ENCODE assay signal across 8 mouse cellular contexts in the genomic region with DNA sequence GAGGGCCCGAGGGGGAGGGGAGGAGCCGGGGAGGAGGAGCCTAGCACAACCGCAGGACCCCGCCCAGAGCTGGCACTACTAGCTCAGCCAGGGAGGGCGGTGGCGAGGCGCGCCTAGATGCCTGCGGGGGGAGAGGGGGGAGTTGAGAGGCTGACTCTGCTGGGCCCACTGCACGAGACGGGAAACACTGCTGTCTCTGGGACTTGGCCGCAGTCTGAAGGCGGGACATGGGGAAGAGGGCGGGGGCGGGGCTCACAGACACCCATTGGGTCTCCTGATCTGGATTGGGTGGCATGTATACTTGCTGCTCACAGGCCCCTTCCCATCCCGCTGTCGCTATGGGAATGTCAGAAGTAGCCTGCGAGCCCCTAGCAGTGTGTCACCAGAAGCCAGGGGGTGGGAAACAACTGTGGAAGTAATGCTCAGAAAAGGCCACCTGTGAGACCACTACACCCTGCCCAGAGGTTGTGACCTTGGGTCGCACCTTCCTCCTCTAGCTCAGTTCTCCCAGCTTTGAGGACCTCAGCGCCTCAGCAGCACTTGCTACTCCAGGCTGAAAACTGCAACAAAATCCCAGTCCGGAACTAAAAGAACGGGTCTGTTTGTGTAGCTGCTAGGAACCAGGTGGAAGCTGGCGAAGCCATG. TPM values are rescaled to one million over a fixed set of nuclear protein-coding genes. Genes with fewer than 3 reads are reported as not detected.
DNase-seq lines count a peak whose midpoint lies in the region; ATAC-seq and TF ChIP-seq lines count a peak whose summit lies in the region.

A gene (minus strand): TSS at position 216 of the 645 bp plus-strand sequence.

- TF ChIP-seq EP300 in CH12.LX (IDR thresholded peaks at IDR 0.05; ENCODE audit: low read length) = no peak
- TF ChIP-seq EP300 in heart, postnatal 0 days (IDR thresholded peaks at IDR 0.05; ENCODE audit: low read depth) = no peak

- H3K79me2 ChIP-seq in CH12.LX (replicated peaks; ENCODE audit: control insufficient read depth, extremely low read depth, insufficient read depth, poor library complexity, severe bottlenecking) = no peaks in the 10 kb centered on the region

- H3K9ac ChIP-seq in CH12.LX (ENCODE audit: insufficient read depth, low read depth) = peak within 1 kb of the TSS; percentile 70
- peak within 1 kb of the TSS; percentile 66 for H3K9ac ChIP-seq in forebrain, embryonic 12.5 days
- peak within 1 kb of the TSS; percentile 76 for H3K9ac ChIP-seq in heart, postnatal 0 days (replicated peaks; ENCODE audit: low read depth, low read length)
- peak within 1 kb of the TSS; percentile 84 for H3K9ac ChIP-seq in liver, embryonic 16.5 days (ENCODE audit: low read depth, low read length)
- H3K9ac ChIP-seq in neural tube, embryonic 13.5 days = peak within 1 kb of the TSS; percentile 75

- H3K4me2 ChIP-seq in CH12.LX (ENCODE audit: insufficient read depth, low read depth, poor library complexity, severe bottlenecking) = peak within 1 kb of the TSS; percentile 52
- peak within 1 kb of the TSS; percentile 61 for H3K4me2 ChIP-seq in forebrain, embryonic 12.5 days
- H3K4me2 ChIP-seq in heart, postnatal 0 days (ENCODE audit: low read depth, low read length) = peak within 1 kb of the TSS; percentile 73
- peak within 1 kb of the TSS; percentile 83 for H3K4me2 ChIP-seq in liver, embryonic 16.5 days (ENCODE audit: low read depth, low read length)
- H3K4me2 ChIP-seq in neural tube, embryonic 13.5 days = peak within 1 kb of the TSS; percentile 65

- TF ChIP-seq RAD21 in CH12.LX (IDR thresholded peaks at IDR 0.05; ENCODE audit: low read depth, low read length) = no peak

- 19% methylated on average over 21 of the region's 23 CpGs for WGBS in forebrain, embryonic 12.5 days
- WGBS in heart, postnatal 0 days = 14% methylated on average over 19 of the region's 23 CpGs
- WGBS in liver, embryonic 16.5 days (ENCODE audit: insufficient replicate concordance) = 15% methylated on average over 23 of the region's 23 CpGs
- 13% methylated on average over 23 of the region's 23 CpGs for WGBS in neural tube, embryonic 13.5 days

- peak; percentile 74 for DNase-seq in CH12.LX (ENCODE audit: extremely low read depth)
- peak; percentile 64 for DNase-seq in c-Kit-positive CD71-positive TER-119-negative erythroid progenitor cells, embryonic 14.5 days (ENCODE audit: low read depth)
- peak; percentile 84 for DNase-seq in heart, postnatal 0 days (ENCODE audit: low spot score)
- peak; percentile 88 to 93 for DNase-seq in kidney, postnatal 4 days

- H3K27ac ChIP-seq in CH12.LX (ENCODE audit: insufficient read depth, low read depth) = no peak within 1 kb of the TSS; the same call in 1 of the 2 replicates
- peak within 1 kb of the TSS; percentile 91 for H3K27ac ChIP-seq in forebrain, embryonic 12.5 days
- H3K27ac ChIP-seq in heart, postnatal 0 days (ENCODE audit: low read depth) = peak within 1 kb of the TSS; percentile 97
- peak within 1 kb of the TSS; percentile 82 for H3K27ac ChIP-seq in liver, embryonic 16.5 days (ENCODE audit: low read length)
- peak within 1 kb of the TSS; percentile 93 for H3K27ac ChIP-seq in neural tube, embryonic 13.5 days (replicated peaks)
- H3K27ac ChIP-seq in testis, adult 2 months (ENCODE audit: control insufficient read depth, insufficient read depth, low read depth, low read length) = peak within 1 kb of the TSS; percentile 83

- peak; percentile 96 for ATAC-seq in forebrain, embryonic 12.5 days (ENCODE audit: low FRiP score)
- peak; percentile 97 for ATAC-seq in heart, postnatal 0 days (ENCODE audit: insufficient read depth, low read depth)
- peak; percentile 98 for ATAC-seq in liver, embryonic 16.5 days (ENCODE audit: low read depth)
- ATAC-seq in neural tube, embryonic 13.5 days (ENCODE audit: low read depth) = peak; percentile 96

- in situ Hi-C loops in CH12.LX (cut with MboI; ENCODE audit: low pct_ligation_motif_present, low pct_unique_long_range_greater_than_20kb, low sequenced_read_pairs) = loop anchor here (10.0 kb wide), 1 partner anchor 68 kb away; no protein-coding TSS in a partner anchor

- dilution Hi-C loops in CH12.LX (cut with MboI; ENCODE audit: extremely low pct_ligation_motif_present, extremely low pct_unique_long_range_greater_than_20kb, low sequenced_read_pairs) = no loop called here

- no peaks in the 10 kb centered on the region for H3K36me3 ChIP-seq in CH12.LX (replicated peaks in 1 of 2; ENCODE audit: control insufficient read depth in 1 of 2, insufficient read depth in 1 of 2, low read length in 1 of 2)
- H3K36me3 ChIP-seq in forebrain, embryonic 12.5 days (replicated peaks) = no peaks in the 10 kb centered on the region
- H3K36me3 ChIP-seq in heart, postnatal 0 days (replicated peaks; ENCODE audit: control insufficient read depth, insufficient read depth, low read length) = no peaks in the 10 kb centered on the region
- no peaks in the 10 kb centered on the region for H3K36me3 ChIP-seq in liver, embryonic 16.5 days (ENCODE audit: control insufficient read depth, insufficient read depth)
- H3K36me3 ChIP-seq in neural tube, embryonic 13.5 days = no peaks in the 10 kb centered on the region
- H3K36me3 ChIP-seq in testis, adult 2 months (ENCODE audit: control insufficient read depth, insufficient read depth, low read length) = no peaks in the 10 kb centered on the region

- peaks cover 4 to 29% of the 10 kb centered on the region in 2 experiments; a peak in 3 of 4 replicates for H3K4me1 ChIP-seq in CH12.LX (ENCODE audit: control insufficient read depth in 1 of 2, insufficient read depth in 2 of 2)
- peaks cover 11% of the 10 kb centered on the region; the same call in 1 of the 2 replicates for H3K4me1 ChIP-seq in forebrain, embryonic 12.5 days
- H3K4me1 ChIP-seq in heart, postnatal 0 days (ENCODE audit: control insufficient read depth, insufficient read depth) = no peaks in the 10 kb centered on the region
- H3K4me1 ChIP-seq in liver, embryonic 16.5 days (ENCODE audit: control insufficient read depth, low read depth, low read length) = peaks cover 9% of the 10 kb centered on the region
- peaks cover 30% of the 10 kb centered on the region for H3K4me1 ChIP-seq in neural tube, embryonic 13.5 days (replicated peaks)
- H3K4me1 ChIP-seq in testis, adult 2 months (ENCODE audit: control insufficient read depth, insufficient read depth, low read length) = peaks cover 4% of the 10 kb centered on the region

- H3K9me3 ChIP-seq in CH12.LX (replicated peaks; ENCODE audit: low read length) = no peaks in the 10 kb centered on the region
- no peaks in the 10 kb centered on the region for H3K9me3 ChIP-seq in forebrain, embryonic 12.5 days
- H3K9me3 ChIP-seq in heart, postnatal 0 days (replicated peaks; ENCODE audit: control insufficient read depth, low read length) = no peaks in the 10 kb centered on the region
- no peaks in the 10 kb centered on the region for H3K9me3 ChIP-seq in liver, embryonic 16.5 days (replicated peaks; ENCODE audit: control insufficient read depth, low read length)
- H3K9me3 ChIP-seq in neural tube, embryonic 13.5 days = no peaks in the 10 kb centered on the region

- peak within 1 kb of the TSS; percentile 51 to 71 (median 55) for H3K4me3 ChIP-seq in CH12.LX (replicated peaks in 1 of 3; ENCODE audit: low read depth in 2 of 3, low read length in 2 of 3, poor library complexity in 1 of 3)
- peak within 1 kb of the TSS; percentile 53 for H3K4me3 ChIP-seq in forebrain, embryonic 12.5 days (replicated peaks)
- peak within 1 kb of the TSS; percentile 71 for H3K4me3 ChIP-seq in heart, postnatal 0 days (ENCODE audit: low read depth, low read length)
- H3K4me3 ChIP-seq in liver, embryonic 16.5 days (ENCODE audit: low read depth, low read length) = peak within 1 kb of the TSS; percentile 74
- peak within 1 kb of the TSS; percentile 52 for H3K4me3 ChIP-seq in neural tube, embryonic 13.5 days
- H3K4me3 ChIP-seq in testis, adult 2 months (ENCODE audit: control insufficient read depth, low read depth, low read length) = peak within 1 kb of the TSS; percentile 85

- no peaks in the 10 kb centered on the region for H3K27me3 ChIP-seq in CH12.LX (replicated peaks)
- H3K27me3 ChIP-seq in forebrain, embryonic 12.5 days = peaks cover 4% of the 10 kb centered on the region; the same call in 1 of the 2 replicates
- no peaks in the 10 kb centered on the region for H3K27me3 ChIP-seq in heart, postnatal 0 days (ENCODE audit: control insufficient read depth, insufficient read depth, low read length)
- no peaks in the 10 kb centered on the region; the same call in 1 of the 2 replicates for H3K27me3 ChIP-seq in liver, embryonic 16.5 days (ENCODE audit: control insufficient read depth, insufficient read depth, low read depth, low read length)
- H3K27me3 ChIP-seq in neural tube, embryonic 13.5 days = no peaks in the 10 kb centered on the region
- H3K27me3 ChIP-seq in testis, adult 2 months (ENCODE audit: control insufficient read depth, insufficient read depth, low read length) = no peaks in the 10 kb centered on the region

- no peak for TF ChIP-seq POLR2A in CH12.LX (IDR thresholded peaks at IDR 0.05; ENCODE audit: low read depth, low read length)
- TF ChIP-seq POLR2A in testis, adult 2 months (IDR thresholded peaks at IDR 0.05; ENCODE audit: control insufficient read depth, low read depth, low read length) = no peak

- TF ChIP-seq CTCF in CH12.LX (conservative IDR thresholded peaks at IDR 0.05 in 1 of 2, IDR thresholded peaks at IDR 0.05 in 1 of 2; ENCODE audit: low read depth in 2 of 2, low read length in 2 of 2) = 0 out of 4 replicates have a peak, but pooled peaks of 1 of the 2 experiments have one; percentile 0
- TF ChIP-seq CTCF in heart, postnatal 0 days (IDR thresholded peaks at IDR 0.05; ENCODE audit: low read depth) = no peak; the same call in 1 of the 2 replicates
- TF ChIP-seq CTCF in testis, adult 2 months (IDR thresholded peaks at IDR 0.05; ENCODE audit: control insufficient read depth, insufficient read depth, insufficient replicate concordance, low read depth, low read length) = no peak

TF ChIP-seq in CH12.LX, 34 proteins besides CTCF, POLR2A, EP300 and RAD21 (continues in another document):
- TF ChIP-seq CHD2 (IDR thresholded peaks at IDR 0.05; ENCODE audit: low read length) = 0 out of 2 replicates have a peak, but pooled peaks have one; percentile 3
- TF ChIP-seq BHLHE40 (IDR thresholded peaks at IDR 0.05; ENCODE audit: low read depth, low read length) = peak; percentile 86
- no peak for TF ChIP-seq NELFE (IDR thresholded peaks at IDR 0.05; ENCODE audit: low read depth, low read length)
- TF ChIP-seq IRF4 (IDR thresholded peaks at IDR 0.05; ENCODE audit: low read depth, low read length) = 0 out of 2 replicates have a peak, but pooled peaks have one; percentile 8

RNA-seq across cellular contexts. Expression of the gene that starts here (rescaled TPM):
- total RNA-seq in CH12.LX (2012; rRNA removed) = 8.8 and 9.9 TPM in 2 replicates
- 10.4 and 11.0 TPM in 2 replicates for total RNA-seq in CH12.LX (2014; rRNA removed)
- 13.7 and 14.5 TPM in 2 replicates for polyA plus RNA-seq in CH12.LX (2012; ENCODE audit: insufficient read length, low read depth)
- 38.1 and 40.7 TPM in 2 replicates for polyA plus RNA-seq in forebrain, embryonic 12.5 days (2016; fragmentation: Nextera tagmentation; extraction: Ambion mirVana)
- 37.6 and 43.9 TPM in 2 replicates for total RNA-seq in heart, postnatal 0 days (2014; rRNA removed; ENCODE audit: low replicate concordance)
- 21.2 and 22.1 TPM in 2 replicates for polyA plus RNA-seq in heart, postnatal 0 days (2015; fragmentation: Nextera tagmentation; extraction: Ambion mirVana)
- polyA plus RNA-seq in liver, embryonic 16.5 days (2015; fragmentation: Nextera tagmentation; extraction: Ambion mirVana) = 10.8 and 11.1 TPM in 2 replicates
- polyA plus RNA-seq in neural tube, embryonic 13.5 days (2015; fragmentation: Nextera tagmentation; extraction: Ambion mirVana) = 67.6 and 76.2 TPM in 2 replicates
- 3.5 and 4.7 TPM in 2 replicates for polyA plus RNA-seq in testis, adult 2 months (2012; rRNA removed)
